Mouse (Mus musculus) liver, adult 2 months (tissue): ENCODE data around the gene Gm11639.
"Not testable (repeated sequence)": the region's sequence is repeated elsewhere in the genome, so short reads cannot be mapped to it uniquely, and the experiment has no call there.

ENCODE experiments used
- CTCF ChIP-seq: fragments of 200-500 bp; IDR thresholded peaks from 2 replicates; pipeline ENCODE4 v1.5.1; 2011; ENCODE audit warnings: low read depth, low read length, control low read depth
- POLR2A ChIP-seq: fragments of 200-500 bp; IDR thresholded peaks from 2 replicates; pipeline ENCODE4 v1.6.1; 2011; ENCODE audit warnings: low read length, control low read depth; ENCODE audit not compliant: insufficient read depth; ENCODE audit errors: extremely low read depth

- not testable (repeated sequence) for TF ChIP-seq POLR2A, CTCF
These were observed 451.7 kb downstream of the Gm11639 start for GRCm38 (mm10) chr11:105137255-105137654.
